Mouse (Mus musculus): ENCODE results near the gene Pdcl3. TPM values are rescaled to one million over a fixed set of nuclear protein-coding genes. Genes with fewer than 3 reads are reported as not detected.
"Not testable (repeated sequence)": the region's sequence is repeated elsewhere in the genome, so short reads cannot be mapped to it uniquely, and the experiment has no call there.

Gene Pdcl3
- polyA plus RNA-seq, 1 experiment from 2014 or later = 149 TPM

- ATAC-seq (ENCODE audit: insufficient number of reproducible peaks, low FRiP score) = no peak
- Histone ChIP-seq H3K9ac (no peak overlapping the region), H3K9me3 (replicated peaks) (no peaks in the 10 kb centered on the region), H3K4me2 (no peak overlapping the region), H3K4me3 (no peak overlapping the region), H3K4me1 (replicated peaks) (peaks cover 6% of the 10 kb centered on the region), H3K36me3 (no peaks in the 10 kb centered on the region), H3K27ac (ENCODE audit: poor library complexity, severe bottlenecking) (no peak overlapping the region), H3K27me3 (replicated peaks) (peaks cover 5% of the 10 kb centered on the region; the same call in 1 of the 2 replicates)
- 50% methylated on average over 7 of the region's 7 CpGs for WGBS
Measured at GRCm38 (mm10) chr1:39025142-39025541, 39.7 kb downstream of the Pdcl3 start.

GRCm38 (mm10) chr1:39025840-39026239 lies 40.4 kb downstream of the Pdcl3 start:
- H3K27me3 ChIP-seq (replicated peaks) = peaks cover 5% of the 10 kb centered on the region; the same call in 1 of the 2 replicates
- H3K27ac ChIP-seq (ENCODE audit: poor library complexity, severe bottlenecking) = no peak overlapping the region
- no peak for ATAC-seq (ENCODE audit: insufficient number of reproducible peaks, low FRiP score)
- H3K9ac ChIP-seq = no peak overlapping the region
- H3K36me3 ChIP-seq = no peaks in the 10 kb centered on the region
- H3K4me1 ChIP-seq (replicated peaks) = peaks cover 6% of the 10 kb centered on the region
- 70% methylated on average over 1 of the region's 1 CpGs for WGBS
- no peak overlapping the region for H3K4me2 ChIP-seq
- H3K4me3 ChIP-seq = no peak overlapping the region
- H3K9me3 ChIP-seq (replicated peaks) = no peaks in the 10 kb centered on the region

- Histone ChIP-seq H3K4me3 (no peak overlapping the region), H3K4me1 (replicated peaks) (peaks cover 6% of the 10 kb centered on the region), H3K9ac (no peak overlapping the region), H3K4me2 (peak overlapping the region; percentile 64), H3K36me3 (no peaks in the 10 kb centered on the region), H3K9me3 (replicated peaks) (no peaks in the 10 kb centered on the region; the same call in 1 of the 2 replicates), H3K27ac (ENCODE audit: poor library complexity, severe bottlenecking) (no peak overlapping the region), H3K27me3 (replicated peaks) (peaks cover 8% of the 10 kb centered on the region)
- ATAC-seq (ENCODE audit: insufficient number of reproducible peaks, low FRiP score) = no peak
- WGBS = 53% methylated on average over 7 of the region's 7 CpGs
Measured at GRCm38 (mm10) chr1:39029176-39029575, 43.8 kb downstream of the Pdcl3 start.

DNA sequence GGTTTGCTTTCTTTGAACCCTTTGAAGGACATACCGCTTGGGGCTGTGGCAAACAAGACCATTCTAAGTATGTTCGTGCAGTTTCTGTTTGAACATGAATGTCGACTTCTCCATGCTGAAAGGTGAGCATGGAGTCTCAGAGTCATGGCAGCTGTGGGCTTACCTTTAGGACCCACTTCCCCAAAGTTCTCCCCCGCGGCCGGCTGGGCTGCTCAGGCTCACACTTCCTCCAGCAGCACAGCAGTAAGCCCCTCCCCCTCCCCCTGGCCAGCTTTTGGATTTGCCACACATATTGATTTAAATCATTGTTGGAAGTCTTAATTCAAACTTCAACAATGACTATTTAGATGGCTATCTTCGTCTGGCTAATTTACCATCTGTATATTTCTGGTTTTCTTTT lies 44.7 kb downstream of the Pdcl3 start:
- Histone ChIP-seq H3K9me3 (replicated peaks) (no peaks in the 10 kb centered on the region; the same call in 1 of the 2 replicates), H3K27me3 (replicated peaks) (peaks cover 8% of the 10 kb centered on the region), H3K27ac (ENCODE audit: poor library complexity, severe bottlenecking) (no peak overlapping the region), H3K36me3 (no peaks in the 10 kb centered on the region), H3K9ac (peak overlapping the region; percentile 20; the same call in 1 of the 2 replicates), H3K4me2 (peak overlapping the region; percentile 64), H3K4me1 (replicated peaks) (peaks cover 6% of the 10 kb centered on the region), H3K4me3 (peak overlapping the region; percentile 32)
- ATAC-seq (ENCODE audit: insufficient number of reproducible peaks, low FRiP score) = no peak
- 11% methylated on average over 7 of the region's 7 CpGs for WGBS

GRCm38 (mm10) chr1:39035817-39036216 lies 50.4 kb downstream of the Pdcl3 start:
- Histone ChIP-seq H3K27ac (ENCODE audit: poor library complexity, severe bottlenecking) (no peak overlapping the region), H3K9me3 (replicated peaks) (no peaks in the 10 kb centered on the region; the same call in 1 of the 2 replicates), H3K4me1 (replicated peaks) (no peaks in the 10 kb centered on the region), H3K4me3 (no peak overlapping the region), H3K4me2 (no peak overlapping the region), H3K36me3 (no peaks in the 10 kb centered on the region), H3K9ac (no peak overlapping the region), H3K27me3 (replicated peaks) (peaks cover 3% of the 10 kb centered on the region; the same call in 1 of the 2 replicates)
- WGBS = 77% methylated on average over 9 of the region's 9 CpGs
- ATAC-seq (ENCODE audit: insufficient number of reproducible peaks, low FRiP score) = no peak

- WGBS = 45% methylated on average over 2 of the region's 2 CpGs
- no peaks in the 10 kb centered on the region for H3K27me3 ChIP-seq (replicated peaks)
- no peak overlapping the region for H3K9ac ChIP-seq
- no peaks in the 10 kb centered on the region for H3K4me1 ChIP-seq (replicated peaks)
- H3K36me3 ChIP-seq = no peaks in the 10 kb centered on the region
- no peaks in the 10 kb centered on the region for H3K9me3 ChIP-seq (replicated peaks)
- ATAC-seq (ENCODE audit: insufficient number of reproducible peaks, low FRiP score) = no peak
- H3K4me2 ChIP-seq = no peak overlapping the region
- no peak overlapping the region for H3K27ac ChIP-seq (ENCODE audit: poor library complexity, severe bottlenecking)
- H3K4me3 ChIP-seq = no peak overlapping the region
Measured at GRCm38 (mm10) chr1:39042188-39042587, 56.8 kb downstream of the Pdcl3 start.

DNA sequence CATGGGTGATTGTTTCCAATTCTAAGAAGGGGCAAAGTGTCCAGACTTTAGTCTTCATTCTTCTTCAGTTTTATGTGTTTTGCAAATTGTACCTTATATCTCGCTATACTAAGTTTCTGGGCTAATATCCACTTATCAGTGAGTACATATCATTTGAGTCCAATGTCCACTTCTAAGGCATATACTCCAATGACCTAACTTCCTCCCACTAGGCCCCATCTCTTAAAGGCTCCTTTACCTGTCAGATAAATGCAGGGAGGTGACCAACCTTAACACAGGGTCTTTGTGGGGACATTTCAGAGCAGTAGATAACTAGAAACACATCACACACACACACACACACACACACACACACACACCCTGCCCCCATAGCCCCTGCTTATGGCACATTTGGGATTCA lies 59.0 kb downstream of the Pdcl3 start:
- not testable (repeated sequence) for ATAC-seq (ENCODE audit: insufficient number of reproducible peaks, low FRiP score); H3K4me3 ChIP-seq; H3K36me3 ChIP-seq; H3K4me1 ChIP-seq (replicated peaks); H3K4me2 ChIP-seq; H3K27ac ChIP-seq (ENCODE audit: poor library complexity, severe bottlenecking); H3K9ac ChIP-seq; H3K27me3 ChIP-seq (replicated peaks); H3K9me3 ChIP-seq (replicated peaks)
- WGBS = 76% methylated on average over 1 of the region's 1 CpGs

GRCm38 (mm10) chr1:39046689-39047088 lies 61.3 kb downstream of the Pdcl3 start:
- WGBS = 32% methylated on average over 7 of the region's 7 CpGs
- no peak for ATAC-seq (ENCODE audit: insufficient number of reproducible peaks, low FRiP score)
- no peaks in the 10 kb centered on the region for H3K27me3 ChIP-seq (replicated peaks)
- no peak overlapping the region for H3K4me3 ChIP-seq
- no peaks in the 10 kb centered on the region for H3K4me1 ChIP-seq (replicated peaks)
- peaks cover 12% of the 10 kb centered on the region; the same call in 1 of the 2 replicates for H3K9me3 ChIP-seq (replicated peaks)
- H3K27ac ChIP-seq (ENCODE audit: poor library complexity, severe bottlenecking) = no peak overlapping the region
- no peaks in the 10 kb centered on the region for H3K36me3 ChIP-seq
- H3K9ac ChIP-seq = no peak overlapping the region
- no peak overlapping the region for H3K4me2 ChIP-seq

Other genes starting within 250 kb of the Pdcl3 start
- 1.0 TPM in 2 replicates for gene Lonrf2, start 148.9 kb upstream of the Pdcl3 start, polyA plus RNA-seq (2016; fragmentation: Nextera tagmentation; extraction: Ambion mirVana)
- gene Chst10, start 87.4 kb upstream of the Pdcl3 start, polyA plus RNA-seq (2016; fragmentation: Nextera tagmentation; extraction: Ambion mirVana) = 2.9 and 3.6 TPM in 2 replicates
- gene Nms, start 46.5 kb upstream of the Pdcl3 start, polyA plus RNA-seq (2016; fragmentation: Nextera tagmentation; extraction: Ambion mirVana) = not detected in 2 replicates
- gene Npas2, start 208.1 kb downstream of the Pdcl3 start, polyA plus RNA-seq (2016; fragmentation: Nextera tagmentation; extraction: Ambion mirVana) = 0.55 and 0.78 TPM in 2 replicates